Mouse (Mus musculus): ENCODE measurements around the gene Pla2g6. TPM values are rescaled to one million over a fixed set of nuclear protein-coding genes. Genes with fewer than 3 reads are reported as not detected.

Pla2g6 gene
- total and polyA plus RNA-seq, 3 experiments: 9.3 to 20.9 (median 14.8) TPM

DNA sequence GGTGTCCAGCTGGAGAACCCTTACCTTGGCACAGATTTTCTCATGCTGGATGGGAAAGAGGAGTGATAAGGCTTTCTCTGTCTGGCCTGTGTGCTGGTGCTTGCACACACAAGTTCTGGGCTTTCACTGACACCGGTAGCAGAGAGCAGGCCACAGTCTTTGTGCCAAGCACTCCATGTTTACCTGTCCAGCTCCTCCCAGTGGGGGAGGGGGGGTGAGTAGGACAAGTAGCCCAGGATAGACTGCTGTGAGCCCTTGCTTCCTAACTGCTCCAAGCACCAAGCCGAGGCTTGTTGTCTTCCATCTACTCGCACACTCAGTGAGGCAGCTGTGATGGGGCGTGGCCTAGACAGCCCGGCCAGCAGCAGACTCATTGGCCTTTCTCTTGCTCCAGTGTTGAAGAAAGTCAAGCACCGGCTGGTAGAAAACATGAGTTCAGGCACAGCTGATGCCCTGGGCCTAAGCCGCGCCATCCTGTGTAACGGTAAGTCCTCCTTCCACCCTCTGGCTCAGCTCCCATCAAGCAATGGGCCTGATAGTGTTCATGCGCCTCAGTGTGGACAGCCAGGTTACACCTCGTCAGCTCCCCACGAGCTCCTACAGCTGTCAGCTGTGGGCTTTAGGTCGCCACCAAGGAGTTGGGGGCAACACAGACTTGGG lies 85.5 kb downstream of the Pla2g6 start:
- dilution Hi-C loops (cut with MboI; ENCODE audit: extremely low pct_ligation_motif_present, extremely low pct_unique_long_range_greater_than_20kb, low sequenced_read_pairs) (no loop called here), in situ Hi-C loops (cut with MboI; ENCODE audit: low pct_ligation_motif_present, low pct_unique_long_range_greater_than_20kb, low sequenced_read_pairs) (loop anchor here (25.0 kb wide), 1 partner anchor 245 kb away; no protein-coding TSS in a partner anchor)
- no peak overlapping the region for H3K9ac ChIP-seq (ENCODE audit: insufficient read depth, low read depth)
- no peak overlapping the region for H3K27ac ChIP-seq (ENCODE audit: insufficient read depth, low read depth)
- H3K4me1 ChIP-seq (ENCODE audit: control insufficient read depth in 1 of 2, insufficient read depth in 2 of 2): peaks cover 2 to 22% of the 10 kb centered on the region in 2 experiments; a peak in 2 of 4 replicates
- TF ChIP-seq BHLHE40 (IDR thresholded peaks at IDR 0.05; ENCODE audit: low read depth, low read length) (no peak), ZKSCAN1 (IDR thresholded peaks at IDR 0.05; ENCODE audit: borderline replicate concordance, low read depth, low read length) (no peak), IRF4 (IDR thresholded peaks at IDR 0.05; ENCODE audit: low read depth, low read length) (no peak), SMC3 (IDR thresholded peaks at IDR 0.05; ENCODE audit: low read depth, low read length) (no peak), MEF2A (IDR thresholded peaks at IDR 0.05; ENCODE audit: borderline replicate concordance, low read depth, low read length) (no peak), ELF1 (IDR thresholded peaks at IDR 0.05; ENCODE audit: low read depth, low read length) (no peak), HCFC1 (IDR thresholded peaks at IDR 0.05; ENCODE audit: low read depth, low read length) (no peak), JUN (IDR thresholded peaks at IDR 0.05; ENCODE audit: insufficient read depth, low read depth, low read length) (no peak), POLR2A (IDR thresholded peaks at IDR 0.05; ENCODE audit: low read depth, low read length) (no peak)
- H3K79me2 ChIP-seq (replicated peaks; ENCODE audit: control insufficient read depth, extremely low read depth, insufficient read depth, poor library complexity, severe bottlenecking): no peaks in the 10 kb centered on the region
- H3K4me3 ChIP-seq (replicated peaks in 1 of 3; ENCODE audit: low read depth in 2 of 3, low read length in 2 of 3, poor library complexity in 1 of 3): no peak overlapping the region
- DNase-seq (ENCODE audit: extremely low read depth): no peak
- peaks cover 7% of the 10 kb centered on the region for H3K9me3 ChIP-seq (replicated peaks; ENCODE audit: low read length)
- H3K4me2 ChIP-seq (ENCODE audit: insufficient read depth, low read depth, poor library complexity, severe bottlenecking): no peak overlapping the region
- no peaks in the 10 kb centered on the region for H3K27me3 ChIP-seq (replicated peaks)
- peaks cover 66 to 89% of the 10 kb centered on the region in 2 experiments for H3K36me3 ChIP-seq (replicated peaks in 1 of 2; ENCODE audit: control insufficient read depth in 1 of 2, insufficient read depth in 1 of 2, low read length in 1 of 2)

DNA sequence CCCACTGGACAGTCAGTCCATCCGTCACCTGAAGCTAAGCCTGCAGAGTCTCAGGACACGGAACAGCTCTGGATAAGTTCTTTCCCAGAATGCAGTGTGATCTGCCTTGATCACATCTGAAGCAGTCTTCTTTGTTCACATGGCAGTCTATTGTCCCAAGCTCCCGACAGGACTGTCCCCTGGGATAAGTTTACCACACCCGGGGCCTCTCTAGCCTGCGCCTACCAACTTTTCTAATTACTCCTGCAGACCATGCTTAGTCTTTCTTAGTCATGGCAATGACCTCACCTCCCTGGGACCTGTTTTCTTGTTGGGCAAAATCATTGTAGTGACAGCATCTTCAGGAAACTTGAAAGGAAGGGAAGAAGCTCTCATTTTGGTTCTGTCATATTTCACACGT lies 90.2 kb downstream of the Pla2g6 start:
- Histone ChIP-seq H3K36me3 (replicated peaks in 1 of 2; ENCODE audit: control insufficient read depth in 1 of 2, insufficient read depth in 1 of 2, low read length in 1 of 2) (peaks cover 66 to 91% of the 10 kb centered on the region in 2 experiments), H3K4me2 (ENCODE audit: insufficient read depth, low read depth, poor library complexity, severe bottlenecking) (no peak overlapping the region), H3K9ac (ENCODE audit: insufficient read depth, low read depth) (no peak overlapping the region), H3K79me2 (replicated peaks; ENCODE audit: control insufficient read depth, extremely low read depth, insufficient read depth, poor library complexity, severe bottlenecking) (no peaks in the 10 kb centered on the region), H3K27me3 (replicated peaks) (no peaks in the 10 kb centered on the region), H3K4me3 (replicated peaks in 1 of 3; ENCODE audit: low read depth in 2 of 3, low read length in 2 of 3, poor library complexity in 1 of 3) (no peak overlapping the region), H3K4me1 (ENCODE audit: control insufficient read depth in 1 of 2, insufficient read depth in 2 of 2) (peaks cover 2 to 4% of the 10 kb centered on the region in 2 experiments; a peak in 2 of 4 replicates), H3K27ac (ENCODE audit: insufficient read depth, low read depth) (no peak overlapping the region), H3K9me3 (replicated peaks; ENCODE audit: low read length) (peaks cover 7% of the 10 kb centered on the region)
- in situ Hi-C loops (cut with MboI; ENCODE audit: low pct_ligation_motif_present, low pct_unique_long_range_greater_than_20kb, low sequenced_read_pairs) (loop anchor here (25.0 kb wide), 1 partner anchor 249 kb away; no protein-coding TSS in a partner anchor), dilution Hi-C loops (cut with MboI; ENCODE audit: extremely low pct_ligation_motif_present, extremely low pct_unique_long_range_greater_than_20kb, low sequenced_read_pairs) (no loop called here)
- DNase-seq (ENCODE audit: extremely low read depth): no peak
- TF ChIP-seq PAX5 (IDR thresholded peaks at IDR 0.05; ENCODE audit: low read length) (no peak), CHD2 (IDR thresholded peaks at IDR 0.05; ENCODE audit: low read length) (no peak), ZC3H11A (IDR thresholded peaks at IDR 0.05; ENCODE audit: low read depth, low read length) (no peak), POLR2A (IDR thresholded peaks at IDR 0.05; ENCODE audit: low read depth, low read length) (no peak), ZKSCAN1 (IDR thresholded peaks at IDR 0.05; ENCODE audit: borderline replicate concordance, low read depth, low read length) (no peak), MAZ (IDR thresholded peaks at IDR 0.05; ENCODE audit: low read depth, low read length) (no peak), GABPA (IDR thresholded peaks at IDR 0.05; ENCODE audit: insufficient replicate concordance, low read depth, low read length) (no peak), UBTF (IDR thresholded peaks at IDR 0.05; ENCODE audit: low read depth, low read length) (no peak), CTCF (conservative IDR thresholded peaks at IDR 0.05 in 1 of 2, IDR thresholded peaks at IDR 0.05 in 1 of 2; ENCODE audit: low read depth in 2 of 2, low read length in 2 of 2) (no peak), EP300 (IDR thresholded peaks at IDR 0.05; ENCODE audit: low read length) (no peak), BHLHE40 (IDR thresholded peaks at IDR 0.05; ENCODE audit: low read depth, low read length) (no peak), TBP (conservative IDR thresholded peaks at IDR 0.05; ENCODE audit: low read depth, low read length) (no peak)

Other genes with a start within 250 kb of the Pla2g6 start
- gene Micall1, start 219.5 kb downstream of the Pla2g6 start, total RNA-seq (2012; rRNA removed): 6.3 and 6.7 TPM in 2 replicates
- 1.5 and 1.7 TPM in 2 replicates for gene Micall1, start 219.5 kb downstream of the Pla2g6 start, total RNA-seq (2014; rRNA removed)
- gene Micall1, start 219.5 kb downstream of the Pla2g6 start, polyA plus RNA-seq (2012; ENCODE audit: insufficient read length, low read depth): 8.9 and 10.4 TPM in 2 replicates
- gene Polr2f, start 187.4 kb downstream of the Pla2g6 start, total RNA-seq (2012; rRNA removed): 286 and 376 TPM in 2 replicates
- 157 and 218 TPM in 2 replicates for gene Polr2f, start 187.4 kb downstream of the Pla2g6 start, total RNA-seq (2014; rRNA removed)
- gene Polr2f, start 187.4 kb downstream of the Pla2g6 start, polyA plus RNA-seq (2012; ENCODE audit: insufficient read length, low read depth): 414 and 431 TPM in 2 replicates
- gene 1700088E04Rik, start 187.1 kb downstream of the Pla2g6 start, total RNA-seq (2012; rRNA removed): 1.2 and 2.1 TPM in 2 replicates
- gene 1700088E04Rik, start 187.1 kb downstream of the Pla2g6 start, total RNA-seq (2014; rRNA removed): 0.68 and 1.0 TPM in 2 replicates
- 3.8 and 4.2 TPM in 2 replicates for gene 1700088E04Rik, start 187.1 kb downstream of the Pla2g6 start, polyA plus RNA-seq (2012; ENCODE audit: insufficient read length, low read depth)
- 0.04 and 0.08 TPM in 2 replicates for gene Sox10, start 163.2 kb downstream of the Pla2g6 start, total RNA-seq (2012; rRNA removed)
- not detected in 2 replicates for gene Sox10, start 163.2 kb downstream of the Pla2g6 start, total RNA-seq (2014; rRNA removed)
- not detected in 2 replicates for gene Sox10, start 163.2 kb downstream of the Pla2g6 start, polyA plus RNA-seq (2012; ENCODE audit: insufficient read length, low read depth)
- gene Pick1, start 99.2 kb downstream of the Pla2g6 start, total RNA-seq (2012; rRNA removed): 23.2 and 23.4 TPM in 2 replicates
- gene Pick1, start 99.2 kb downstream of the Pla2g6 start, total RNA-seq (2014; rRNA removed): 13.9 and 15.4 TPM in 2 replicates
- 14.9 and 18.5 TPM in 2 replicates for gene Pick1, start 99.2 kb downstream of the Pla2g6 start, polyA plus RNA-seq (2012; ENCODE audit: insufficient read length, low read depth)
- 0.21 and 0.29 TPM in 2 replicates for gene Gm49486, start 99.0 kb downstream of the Pla2g6 start, total RNA-seq (2012; rRNA removed)
- 0.49 and 0.77 TPM in 2 replicates for gene Gm49486, start 99.0 kb downstream of the Pla2g6 start, total RNA-seq (2014; rRNA removed)
- 0.59 and 1.3 TPM in 2 replicates for gene Gm49486, start 99.0 kb downstream of the Pla2g6 start, polyA plus RNA-seq (2012; ENCODE audit: insufficient read length, low read depth)
- 0.08 and 0.29 TPM in 2 replicates for gene Slc16a8, start 73.6 kb downstream of the Pla2g6 start, total RNA-seq (2012; rRNA removed)
- gene Slc16a8, start 73.6 kb downstream of the Pla2g6 start, total RNA-seq (2014; rRNA removed): not detected in 2 replicates
- 0.79 and 0.83 TPM in 2 replicates for gene Slc16a8, start 73.6 kb downstream of the Pla2g6 start, polyA plus RNA-seq (2012; ENCODE audit: insufficient read length, low read depth)
- 0.21 and 1.5 TPM in 2 replicates for gene Baiap2l2, start 42.9 kb downstream of the Pla2g6 start, total RNA-seq (2012; rRNA removed)
- gene Baiap2l2, start 42.9 kb downstream of the Pla2g6 start, total RNA-seq (2014; rRNA removed): not detected in 2 replicates
- 0.84 and 1.2 TPM in 2 replicates for gene Baiap2l2, start 42.9 kb downstream of the Pla2g6 start, polyA plus RNA-seq (2012; ENCODE audit: insufficient read length, low read depth)
- 9.3 and 15.4 TPM in 2 replicates for gene Maff, start 18.2 kb upstream of the Pla2g6 start, total RNA-seq (2012; rRNA removed)
- gene Maff, start 18.2 kb upstream of the Pla2g6 start, total RNA-seq (2014; rRNA removed): 7.6 and 9.2 TPM in 2 replicates
- gene Maff, start 18.2 kb upstream of the Pla2g6 start, polyA plus RNA-seq (2012; ENCODE audit: insufficient read length, low read depth): 9.7 and 10.5 TPM in 2 replicates
- 18.9 and 21.1 TPM in 2 replicates for gene Tmem184b, start 75.2 kb upstream of the Pla2g6 start, total RNA-seq (2012; rRNA removed)
- gene Tmem184b, start 75.2 kb upstream of the Pla2g6 start, total RNA-seq (2014; rRNA removed): 7.1 and 7.2 TPM in 2 replicates
- 38.0 and 42.7 TPM in 2 replicates for gene Tmem184b, start 75.2 kb upstream of the Pla2g6 start, polyA plus RNA-seq (2012; ENCODE audit: insufficient read length, low read depth)
- gene Csnk1e, start 127.2 kb upstream of the Pla2g6 start, total RNA-seq (2012; rRNA removed): 33.3 and 46.7 TPM in 2 replicates
- gene Csnk1e, start 127.2 kb upstream of the Pla2g6 start, total RNA-seq (2014; rRNA removed): 10.4 and 12.2 TPM in 2 replicates
- 16.8 and 18.5 TPM in 2 replicates for gene Csnk1e, start 127.2 kb upstream of the Pla2g6 start, polyA plus RNA-seq (2012; ENCODE audit: insufficient read length, low read depth)
- gene Kcnj4, start 176.9 kb upstream of the Pla2g6 start, total RNA-seq (2012; rRNA removed): not detected in 2 replicates
- gene Kcnj4, start 176.9 kb upstream of the Pla2g6 start, total RNA-seq (2014; rRNA removed): not detected in 2 replicates
- not detected in 2 replicates for gene Kcnj4, start 176.9 kb upstream of the Pla2g6 start, polyA plus RNA-seq (2012; ENCODE audit: insufficient read length, low read depth)
- 7.3 and 7.4 TPM in 2 replicates for gene Kdelr3, start 188.0 kb upstream of the Pla2g6 start, total RNA-seq (2012; rRNA removed)
- 0.88 and 0.94 TPM in 2 replicates for gene Kdelr3, start 188.0 kb upstream of the Pla2g6 start, total RNA-seq (2014; rRNA removed)
- 0.33 and 0.80 TPM in 2 replicates for gene Kdelr3, start 188.0 kb upstream of the Pla2g6 start, polyA plus RNA-seq (2012; ENCODE audit: insufficient read length, low read depth)
- gene Ddx17, start 218.4 kb upstream of the Pla2g6 start, total RNA-seq (2012; rRNA removed): 81.3 and 93.0 TPM in 2 replicates
- gene Ddx17, start 218.4 kb upstream of the Pla2g6 start, total RNA-seq (2014; rRNA removed): 79.8 and 84.6 TPM in 2 replicates
- 108 and 114 TPM in 2 replicates for gene Ddx17, start 218.4 kb upstream of the Pla2g6 start, polyA plus RNA-seq (2012; ENCODE audit: insufficient read length, low read depth)